Mouse (Mus musculus) limb, embryonic 14.5 days (tissue): ENCODE results near the gene Gm20517. TPM values are rescaled to one million over a fixed set of nuclear protein-coding genes. Genes with fewer than 3 reads are reported as not detected.

Source experiments
- ATAC-seq: fragments of 200-750 bp; cut with Nextera tagmentation; 2 replicates; pipeline ENCODE4 v1.8.0; 2017; ENCODE audit warnings: low read depth, moderate number of reproducible peaks, moderate TSS enrichment; ENCODE audit not compliant: low FRiP score
- DNase-seq: peaks from one replicate; pipeline ENCODE4 v3.0.0-alpha.2; 2015; ENCODE audit warnings: low spot score
- H3K27ac ChIP-seq: fragments of 300-500 bp; sonication (generic); replicated peaks from 2 replicates; pipeline ENCODE4 v1.5.1; 2014; ENCODE audit warnings: low read depth, mild to moderate bottlenecking, low read length, moderate library complexity, mixed read lengths
- H3K27me3 ChIP-seq: fragments of 300-500 bp; sonication (generic); 2 replicates; pipeline ENCODE4 v1.6.1; 2014; ENCODE audit warnings: low read length, mixed read lengths; ENCODE audit not compliant: control insufficient read depth, insufficient read depth
- H3K36me3 ChIP-seq: fragments of 300-500 bp; sonication (generic); 2 replicates; pipeline ENCODE4 v1.6.1; 2014; ENCODE audit warnings: mild to moderate bottlenecking, low read length, moderate library complexity, mixed read lengths; ENCODE audit not compliant: control insufficient read depth, insufficient read depth
- H3K4me1 ChIP-seq: fragments of 300-500 bp; sonication (generic); 2 replicates; pipeline ENCODE4 v1.6.1; 2014; ENCODE audit warnings: antibody characterized with exemption, low read length, mixed read lengths; ENCODE audit not compliant: control insufficient read depth, insufficient read depth
- H3K4me2 ChIP-seq: fragments of 300-500 bp; sonication (generic); replicated peaks from 2 replicates; pipeline ENCODE4 v1.6.1; 2014; ENCODE audit warnings: low read depth, mild to moderate bottlenecking, low read length, moderate library complexity; ENCODE audit not compliant: severe bottlenecking
- H3K4me3 ChIP-seq: fragments of 300-500 bp; sonication (generic); replicated peaks from 2 replicates; pipeline ENCODE4 v1.5.1; 2014; ENCODE audit warnings: low read length
- H3K9ac ChIP-seq: fragments of 300-500 bp; sonication (generic); 2 replicates; pipeline ENCODE4 v1.6.1; 2014; ENCODE audit warnings: mild to moderate bottlenecking, low read depth, low read length, moderate library complexity; ENCODE audit not compliant: severe bottlenecking
- H3K9me3 ChIP-seq: fragments of 300-500 bp; sonication (generic); 2 replicates; pipeline ENCODE4 v1.6.1; 2016; ENCODE audit warnings: low read length; ENCODE audit not compliant: control insufficient read depth
- POLR2A ChIP-seq: fragments of 200-500 bp; IDR thresholded peaks from 2 replicates; pipeline ENCODE4 v1.8.0; 2012; ENCODE audit warnings: inconsistent platforms, mild to moderate bottlenecking, moderate library complexity, borderline replicate concordance; ENCODE audit not compliant: insufficient read depth, insufficient read length; ENCODE audit errors: extremely low read depth
- WGBS: fragments of 180-500 bp; shearing (Covaris S2); extraction: QIAGEN DNeasy Blood & Tissue Kit; methylation state at CpG from one replicate; pipeline ENCODE4 v1.1.7; 2014; 5-methylcytosine and 5-hydroxymethylcytosine counted together
- polyA plus RNA-seq, 2 experiments: library from polyadenylated mRNA; depleted of rRNA in 1 of 2; stranded (reverse) in 1 of 2; unstranded in 1 of 2; fragments of >200 nt; fragmentation: Nextera tagmentation in 1 of 2; extraction: Ambion mirVana in 1 of 2; gene quantifications; 2 replicates each; pipeline versions ENCODE4 v1.2.1 to v1.2.3; 2012 to 2014

Gene Gm20517
- polyA plus RNA-seq (2012; rRNA removed) (1.3 and 1.4 TPM in 2 replicates), polyA plus RNA-seq (2014; fragmentation: Nextera tagmentation; extraction: Ambion mirVana) (0.72 and 1.4 TPM in 2 replicates)

- peak within 1 kb of the TSS; percentile 88 for H3K4me3 ChIP-seq
- TF ChIP-seq POLR2A: peak; percentile 40; the same call in 1 of the 2 replicates
- H3K9ac ChIP-seq: peak within 1 kb of the TSS; percentile 78
- under 1% methylated on average over 59 of the region's 59 CpGs for WGBS
- no peaks in the 10 kb centered on the region for H3K27me3 ChIP-seq
- peak; percentile 97 for DNase-seq
- peaks cover 31% of the 10 kb centered on the region for H3K36me3 ChIP-seq
- H3K27ac ChIP-seq: peak within 1 kb of the TSS; percentile 74
- ATAC-seq: peak; percentile 96
- peaks cover 19% of the 10 kb centered on the region for H3K4me1 ChIP-seq
- peak within 1 kb of the TSS; percentile 93 for H3K4me2 ChIP-seq
- no peaks in the 10 kb centered on the region for H3K9me3 ChIP-seq
Measured at GRCm38 (mm10) chr17:47610849-47611660, at the start of gene Gm20517, which contains the start of the genes Bysl and Med20. Gene Gm20517 (plus strand): TSS chr17:47611589. Gene Bysl (minus strand): TSS chr17:47611492. Gene Med20 (plus strand): TSS chr17:47611582.

GRCm38 (mm10) chr17:47562875-47563274 lies 48.5 kb upstream of the Gm20517 start:
- no peak overlapping the region for H3K27ac ChIP-seq
- H3K9me3 ChIP-seq: no peaks in the 10 kb centered on the region
- no peaks in the 10 kb centered on the region for H3K36me3 ChIP-seq
- no peaks in the 10 kb centered on the region for H3K27me3 ChIP-seq
- H3K4me2 ChIP-seq: no peak overlapping the region
- ATAC-seq: no peak
- DNase-seq: no peak
- WGBS: 80% methylated on average over 6 of the region's 6 CpGs
- H3K9ac ChIP-seq: no peak overlapping the region
- no peak for TF ChIP-seq POLR2A
- H3K4me3 ChIP-seq: no peak overlapping the region
- no peaks in the 10 kb centered on the region for H3K4me1 ChIP-seq

GRCm38 (mm10) chr17:47564612-47565011 lies 46.8 kb upstream of the Gm20517 start:
- DNase-seq (no peak), ATAC-seq (no peak)
- no peak overlapping the region for H3K27ac ChIP-seq
- no peaks in the 10 kb centered on the region for H3K27me3 ChIP-seq
- H3K4me2 ChIP-seq: no peak overlapping the region
- H3K4me1 ChIP-seq: no peaks in the 10 kb centered on the region
- no peaks in the 10 kb centered on the region for H3K9me3 ChIP-seq
- no peak overlapping the region for H3K4me3 ChIP-seq
- TF ChIP-seq POLR2A: no peak
- no peak overlapping the region for H3K9ac ChIP-seq
- 81% methylated on average over 5 of the region's 5 CpGs for WGBS
- H3K36me3 ChIP-seq: no peaks in the 10 kb centered on the region

GRCm38 (mm10) chr17:47566133-47566532 lies 45.3 kb upstream of the Gm20517 start:
- Histone ChIP-seq H3K9me3 (no peaks in the 10 kb centered on the region), H3K36me3 (no peaks in the 10 kb centered on the region), H3K4me2 (no peak overlapping the region), H3K27me3 (no peaks in the 10 kb centered on the region), H3K4me1 (no peaks in the 10 kb centered on the region), H3K9ac (no peak overlapping the region), H3K27ac (no peak overlapping the region), H3K4me3 (no peak overlapping the region)
- WGBS: 14% methylated on average over 2 of the region's 2 CpGs
- ATAC-seq (no peak), DNase-seq (no peak)
- TF ChIP-seq POLR2A: no peak

- Histone ChIP-seq H3K4me1 (no peaks in the 10 kb centered on the region), H3K27me3 (no peaks in the 10 kb centered on the region), H3K36me3 (no peaks in the 10 kb centered on the region), H3K4me3 (no peak overlapping the region), H3K9me3 (no peaks in the 10 kb centered on the region), H3K27ac (no peak overlapping the region), H3K4me2 (no peak overlapping the region), H3K9ac (no peak overlapping the region)
- DNase-seq: no peak
- no peak for ATAC-seq
- 91% methylated on average over 3 of the region's 3 CpGs for WGBS
- TF ChIP-seq POLR2A: no peak
Measured at GRCm38 (mm10) chr17:47567271-47567670, 44.1 kb upstream of the Gm20517 start.
